Mouse (Mus musculus): ENCODE data around the gene Mup2.
"Not testable (repeated sequence)": the region's sequence is repeated elsewhere in the genome, so short reads cannot be mapped to it uniquely, and the experiment has no call there.

Gene Mup2

DNA sequence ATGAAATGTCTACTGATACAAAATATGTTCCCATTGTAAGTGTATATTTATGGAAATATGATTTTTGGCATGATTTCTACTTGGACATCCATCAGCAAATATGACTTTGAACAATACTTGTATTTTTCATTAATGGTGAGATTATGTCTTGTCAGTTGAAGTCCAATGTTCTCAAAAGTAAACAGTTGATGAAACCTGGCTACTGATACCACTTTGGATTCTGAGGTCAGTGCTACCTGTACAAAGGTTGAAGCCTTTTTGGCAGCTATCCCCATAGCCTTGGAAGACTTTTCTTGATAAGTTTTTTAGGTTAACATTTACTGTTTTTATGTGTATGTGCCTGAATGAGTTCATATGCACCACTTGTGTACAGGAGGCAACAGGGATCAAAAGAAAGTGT, at the start of gene Mup2:
TSS of gene Mup2 (minus strand) at position 101 of the 400 bp plus-strand sequence.
- not testable (repeated sequence) for DNase-seq (ENCODE audit: low spot score)

All from urinary bladder, postnatal 14 days (tissue).